Mouse (Mus musculus): ENCODE measurements around the gene Hoxa3. TPM values are rescaled to one million over a fixed set of nuclear protein-coding genes. Genes with fewer than 3 reads are reported as not detected.

Gene Hoxa3
- polyA plus RNA-seq (2012; ENCODE audit: low replicate concordance), result 0.93 and 2.4 TPM in 2 replicates

DNA sequence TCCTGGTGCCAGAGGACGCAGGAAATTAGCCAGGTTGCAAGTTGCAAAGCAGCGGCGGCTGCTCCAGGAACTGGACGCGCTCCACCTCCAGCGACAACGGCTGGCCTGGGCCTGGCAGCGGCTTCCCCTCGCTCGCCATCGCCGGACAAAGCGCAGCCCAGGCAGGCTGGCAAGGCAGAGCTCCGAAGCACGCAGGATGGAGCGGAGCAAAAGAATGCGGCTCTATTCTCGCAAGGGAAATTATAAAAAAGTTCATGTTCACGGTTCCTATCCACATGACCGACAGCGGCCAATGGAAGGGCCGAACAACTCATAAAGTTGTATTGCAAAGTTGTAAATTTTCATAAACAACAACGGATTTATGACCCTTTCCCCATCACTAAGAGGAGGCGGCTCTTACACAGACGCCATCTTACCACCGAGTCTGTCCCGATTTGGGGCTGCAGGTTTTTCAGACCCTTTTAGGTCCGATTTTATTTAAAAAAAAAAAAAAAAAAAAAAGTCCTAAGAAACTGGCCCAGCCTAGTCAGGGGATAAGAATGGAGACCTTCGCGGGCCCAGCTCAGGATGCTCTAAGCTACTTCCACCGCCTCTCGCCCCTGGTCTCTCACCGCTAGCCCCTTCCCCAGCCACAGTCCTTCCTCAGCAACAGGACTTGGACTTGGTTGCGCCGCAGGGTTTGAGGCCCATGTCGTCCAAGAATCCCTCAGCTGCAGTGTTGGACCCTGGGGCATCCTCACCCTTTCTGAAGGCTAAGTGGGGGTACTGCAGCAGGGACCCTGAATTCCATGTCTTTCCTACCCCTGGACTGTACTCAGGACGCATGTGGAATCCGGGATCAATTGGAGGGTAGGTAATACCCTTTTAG, at the start of gene Hoxa3, which contains the start of gene Gm28308:
Hoxa3 (minus strand) TSS at position 218 of the 868 bp plus-strand sequence.
Gm28308 (minus strand) TSS at position 221 of the 868 bp plus-strand sequence.

DNA sequence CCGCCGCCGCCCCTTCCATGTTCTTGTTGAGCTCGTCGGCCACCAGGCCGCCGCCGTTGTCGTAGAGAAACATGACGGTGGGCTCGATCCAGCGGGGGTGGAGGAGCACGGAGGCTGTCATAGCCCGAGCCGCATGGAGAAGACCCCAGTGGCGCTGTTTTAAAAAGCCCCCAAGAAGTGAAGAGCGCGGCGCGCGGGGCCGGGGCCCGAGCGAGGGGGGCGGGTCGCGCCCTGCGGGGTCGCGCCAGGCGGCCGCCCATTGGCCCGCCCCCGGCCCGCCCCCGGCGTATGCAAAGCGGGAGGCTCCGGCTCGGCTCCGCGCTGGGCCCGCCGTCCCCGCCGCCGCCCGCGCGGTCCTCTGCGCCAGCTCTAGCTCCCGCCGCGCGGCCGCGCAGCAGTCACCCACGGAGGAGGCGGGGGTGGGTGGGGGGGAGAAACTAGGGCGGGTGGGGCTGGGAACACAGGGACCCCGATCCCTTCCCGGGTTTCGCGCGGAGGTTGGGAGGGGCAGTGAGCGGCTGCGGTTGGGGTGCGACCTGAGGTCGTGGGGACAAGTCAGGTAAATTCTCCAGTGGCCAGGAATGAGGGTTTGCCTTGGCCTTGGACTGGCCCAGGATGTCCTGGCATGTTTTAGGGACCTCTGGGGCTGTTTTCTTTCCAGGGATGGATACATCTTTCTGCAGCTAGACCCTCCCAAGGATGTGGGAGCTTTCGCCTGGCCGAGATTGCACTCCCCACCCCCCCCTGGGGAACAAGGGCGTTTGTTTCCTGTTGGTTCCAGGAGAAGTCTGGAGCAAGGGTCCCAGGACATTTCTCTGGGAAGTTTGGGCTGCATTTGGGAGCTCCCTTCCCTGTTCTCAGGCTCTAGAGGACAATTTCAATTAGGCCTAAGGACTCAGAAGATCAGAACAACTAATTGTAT, 47.8 kb upstream of the Hoxa3 start, which contains the start of gene Hoxa13:
Hoxa13 (minus strand) TSS at position 227 of the 922 bp plus-strand sequence.

GRCm38 (mm10) chr6:52245757-52246142, 32.6 kb upstream of the Hoxa3 start, which contains the start of gene Hoxa11:
TSS of gene Hoxa11 (minus strand) at chr6:52245810.

GRCm38 (mm10) chr6:52240389-52241000, 27.4 kb upstream of the Hoxa3 start, which contains the start of gene Hoxa10:
TSS of gene Hoxa10 (minus strand) at chr6:52240854.

GRCm38 (mm10) chr6:52230516-52231165, 17.5 kb upstream of the Hoxa3 start, which contains the start of gene Hoxa9:
TSS of gene Hoxa9 (minus strand) at chr6:52231089.

GRCm38 (mm10) chr6:52221337-52221992, 8.3 kb upstream of the Hoxa3 start, which contains the start of gene Hoxa7:
TSS of gene Hoxa7 (minus strand) at chr6:52221854.

DNA sequence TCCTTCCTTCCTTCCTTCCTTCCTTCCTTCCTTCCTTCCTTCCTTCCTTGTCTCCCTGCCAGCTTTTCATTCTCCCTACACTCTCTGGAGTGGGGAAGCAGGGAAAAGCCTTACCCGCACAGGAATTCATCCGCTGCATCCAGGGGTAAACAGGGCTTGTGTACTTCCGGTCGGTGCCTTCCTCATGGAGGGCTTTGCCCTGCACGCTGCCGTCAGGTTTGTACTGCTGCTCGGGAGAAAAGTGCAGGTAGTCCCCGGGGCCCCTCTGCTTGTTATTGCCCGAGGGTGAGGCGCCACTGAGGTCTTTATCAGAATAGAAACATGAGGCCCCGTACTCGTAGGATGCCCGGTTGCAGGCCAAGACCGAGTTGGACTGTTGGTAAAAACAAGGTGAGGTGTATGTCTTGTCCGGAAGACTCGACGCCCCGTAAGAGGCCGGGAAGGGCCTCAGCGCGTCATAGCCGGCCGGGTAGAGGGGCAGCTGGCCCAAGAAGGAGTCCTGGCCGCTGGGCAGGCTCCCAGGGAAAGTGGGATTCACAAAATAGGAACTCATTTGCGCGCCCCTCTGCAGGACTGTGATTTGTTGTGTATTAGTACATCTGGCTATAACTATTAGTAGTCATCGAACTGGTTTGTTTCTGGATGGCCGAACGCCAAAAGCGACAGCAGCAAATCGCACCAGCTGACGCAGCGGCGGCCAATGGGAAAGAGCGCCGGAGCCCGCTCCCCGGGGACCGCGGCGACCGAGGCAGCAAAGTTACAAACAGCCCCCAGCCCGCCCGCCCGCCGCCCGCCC, 4.9 kb downstream of the Hoxa3 start, which contains the start of gene Hoxa6:
Hoxa6 (minus strand) TSS at position 651 of the 796 bp plus-strand sequence.

GRCm38 (mm10) chr6:52204050-52204752, 8.9 kb downstream of the Hoxa3 start, which contains the start of gene Hoxa5:
TSS of gene Hoxa5 (minus strand) at chr6:52204587.

DNA sequence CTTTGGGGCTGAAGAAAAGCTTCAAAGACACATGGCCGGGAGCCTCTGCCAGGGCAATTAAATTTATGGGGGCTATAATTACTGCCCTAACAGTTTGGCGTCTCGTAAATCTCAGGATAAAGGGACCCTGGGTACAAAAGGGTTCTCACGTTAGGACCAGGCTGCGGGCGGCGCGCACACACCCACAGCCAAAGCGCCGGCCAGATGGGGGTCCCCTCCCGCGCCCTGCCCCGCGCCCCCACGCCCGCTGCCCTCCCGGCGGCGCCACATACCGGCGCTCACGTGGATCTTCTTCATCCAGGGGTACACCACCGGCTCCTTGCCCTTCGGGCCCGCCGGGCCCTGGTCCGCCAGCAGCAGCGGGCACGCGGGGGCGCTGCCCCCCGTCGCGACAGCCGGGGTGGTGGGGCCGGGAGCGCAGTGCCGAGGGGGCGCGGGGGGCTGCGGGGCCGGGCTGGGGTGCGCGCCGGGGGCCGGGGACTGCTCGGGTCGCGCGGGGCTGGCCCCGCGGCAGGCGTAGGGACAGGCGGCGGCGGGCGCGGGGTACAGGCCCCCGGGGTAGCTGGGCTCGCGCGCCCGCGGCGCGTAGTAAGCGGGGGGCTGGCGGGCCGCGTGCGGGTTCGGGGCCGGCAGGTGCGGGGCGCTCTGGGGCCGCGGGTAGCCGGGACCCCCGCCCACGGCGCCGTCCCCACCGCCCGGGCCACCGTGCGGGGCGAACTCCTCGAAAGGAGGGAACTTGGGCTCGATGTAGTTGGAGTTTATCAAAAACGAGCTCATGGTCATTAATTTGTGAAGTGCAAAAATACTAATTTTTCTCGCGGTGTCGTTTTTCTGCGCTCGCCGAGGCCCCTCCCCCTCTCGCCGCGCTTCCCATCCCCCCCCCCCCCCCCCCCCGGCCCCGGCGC, 22.0 kb downstream of the Hoxa3 start, which contains the start of gene Hoxa4:
Hoxa4 (minus strand) TSS at position 848 of the 905 bp plus-strand sequence.

DNA sequence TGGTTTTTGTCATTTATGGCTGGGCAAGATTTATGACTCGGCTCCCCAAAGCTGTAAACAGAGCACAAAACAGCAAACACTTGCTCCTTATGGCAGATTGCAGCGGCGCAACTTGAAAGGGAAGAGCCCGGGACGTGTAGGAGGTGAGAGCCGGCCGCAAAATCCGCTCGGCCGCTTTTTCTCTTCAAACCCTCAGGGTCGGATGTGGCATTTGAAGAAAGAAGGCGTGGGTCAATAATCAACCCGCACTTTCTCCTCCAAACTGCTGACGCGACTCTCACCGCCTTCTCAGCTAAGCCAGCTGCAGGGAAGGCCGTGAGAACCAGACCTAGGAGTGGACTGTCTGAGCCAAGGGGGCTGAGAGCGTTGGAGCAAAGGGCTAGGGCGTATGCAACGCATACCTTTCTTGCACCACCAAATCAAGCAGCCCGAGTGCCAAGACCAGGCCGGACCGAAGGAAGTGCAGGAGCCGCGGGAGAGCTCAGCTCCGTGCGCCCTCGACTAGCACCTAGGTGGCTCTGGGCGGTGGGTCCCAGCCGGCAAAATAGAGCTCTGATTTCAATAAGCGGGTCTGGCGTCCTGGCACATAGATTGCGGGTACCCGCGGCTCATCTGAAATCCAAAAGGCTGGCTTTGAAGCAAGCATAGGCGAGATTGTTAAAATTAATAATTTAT, 35.9 kb downstream of the Hoxa3 start, which contains the start of gene 5730596B20Rik:
5730596B20Rik (plus strand) TSS at position 438 of the 675 bp plus-strand sequence.

GRCm38 (mm10) chr6:52164626-52165440, 48.3 kb downstream of the Hoxa3 start, which contains the start of gene Hoxa2:
TSS of gene Hoxa2 (minus strand) at chr6:52164831.

DNA sequence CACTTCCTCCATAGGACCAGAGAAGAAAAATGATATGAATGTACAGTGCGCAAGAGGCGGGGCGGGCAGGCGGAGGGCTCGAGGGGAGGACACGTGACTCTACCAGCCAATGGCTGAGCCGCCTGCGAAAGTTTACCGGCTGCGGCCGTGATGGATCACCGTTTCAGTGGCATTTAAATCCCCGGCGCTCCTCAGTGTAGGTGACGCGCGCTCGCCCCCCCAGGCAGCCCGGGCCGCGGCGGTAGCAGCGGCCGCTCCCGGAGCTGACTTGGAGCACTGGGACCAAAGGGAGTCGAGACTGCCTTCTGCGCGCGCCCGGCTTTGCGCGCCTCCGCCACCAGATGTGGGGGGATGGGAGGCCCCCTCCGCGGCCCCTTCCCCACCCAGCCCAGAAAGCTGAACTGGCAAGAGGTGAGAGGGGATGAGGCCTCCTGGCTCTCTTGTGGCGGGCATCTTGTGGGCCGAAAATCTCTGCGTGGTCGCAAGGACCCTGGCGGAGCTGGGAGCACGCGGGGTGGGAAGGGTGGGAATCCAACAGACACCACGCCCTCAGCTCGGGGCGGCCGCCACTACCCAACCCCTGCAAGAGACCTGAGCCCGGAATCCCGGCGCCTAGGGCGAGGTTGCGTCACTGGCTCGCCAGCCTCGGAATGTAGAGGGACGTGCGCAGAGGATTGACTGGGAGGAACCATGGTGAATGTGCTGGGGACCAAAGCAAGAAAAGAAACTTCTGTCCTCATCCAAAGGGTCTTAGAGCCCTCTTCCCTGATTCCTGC, 54.7 kb downstream of the Hoxa3 start, which contains the start of gene Hoxa1:
Hoxa1 (minus strand) TSS at position 42 of the 776 bp plus-strand sequence.

All from hematopoietic multipotent progenitor cell, adult 10-12 weeks (in vitro differentiated cells).